Mouse (Mus musculus): ENCODE measurements around the gene Lpp. TPM values are rescaled to one million over a fixed set of nuclear protein-coding genes. Genes with fewer than 3 reads are reported as not detected.

Lpp gene
- total and polyA plus RNA-seq, 3 experiments: not detected

GRCm38 (mm10) chr16:24453536-24453935 is 60.2 kb downstream of the Lpp start:
- DNase-seq (ENCODE audit: low read depth, low spot score): no peak
- Histone ChIP-seq H3K36me3 (ENCODE audit: control insufficient read depth in 1 of 2, insufficient read depth in 2 of 2, low read length in 2 of 2) (no peaks in the 10 kb centered on the region), H3K27ac (ENCODE audit: control insufficient read depth, low read depth, low read length) (no peak overlapping the region), H3K9me3 (replicated peaks; ENCODE audit: insufficient read depth, low read length) (no peaks in the 10 kb centered on the region), H3K79me2 (ENCODE audit: control insufficient read depth, insufficient read depth, low read length, poor library complexity) (no peaks in the 10 kb centered on the region), H3K27me3 (ENCODE audit: control insufficient read depth in 1 of 2, insufficient read depth in 2 of 2, low read length in 2 of 2) (no peaks in the 10 kb centered on the region), H3K9ac (ENCODE audit: control insufficient read depth, low read depth, low read length, poor library complexity, severe bottlenecking) (no peak overlapping the region), H3K4me1 (ENCODE audit: control insufficient read depth in 1 of 2, insufficient read depth in 2 of 2, low read length in 2 of 2) (no peaks in the 10 kb centered on the region), H3K4me3 (ENCODE audit: control insufficient read depth in 1 of 2, insufficient read depth in 1 of 2, low read depth in 2 of 2, low read length in 2 of 2) (no peak overlapping the region)
- no peak for TF ChIP-seq MAZ (IDR thresholded peaks at IDR 0.05; ENCODE audit: low read depth, low read length)

GRCm38 (mm10) chr16:24454493-24454892 is 61.2 kb downstream of the Lpp start:
- Histone ChIP-seq H3K9ac (ENCODE audit: control insufficient read depth, low read depth, low read length, poor library complexity, severe bottlenecking) (no peak overlapping the region), H3K9me3 (replicated peaks; ENCODE audit: insufficient read depth, low read length) (no peaks in the 10 kb centered on the region), H3K4me3 (ENCODE audit: control insufficient read depth in 1 of 2, insufficient read depth in 1 of 2, low read depth in 2 of 2, low read length in 2 of 2) (no peak overlapping the region), H3K27ac (ENCODE audit: control insufficient read depth, low read depth, low read length) (no peak overlapping the region), H3K79me2 (ENCODE audit: control insufficient read depth, insufficient read depth, low read length, poor library complexity) (no peaks in the 10 kb centered on the region), H3K4me1 (ENCODE audit: control insufficient read depth in 1 of 2, insufficient read depth in 2 of 2, low read length in 2 of 2) (no peaks in the 10 kb centered on the region), H3K36me3 (ENCODE audit: control insufficient read depth in 1 of 2, insufficient read depth in 2 of 2, low read length in 2 of 2) (no peaks in the 10 kb centered on the region), H3K27me3 (ENCODE audit: control insufficient read depth in 1 of 2, insufficient read depth in 2 of 2, low read length in 2 of 2) (no peaks in the 10 kb centered on the region)
- TF ChIP-seq UBTF (IDR thresholded peaks at IDR 0.05; ENCODE audit: borderline replicate concordance, insufficient read depth, low read depth, low read length): no peak
- TF ChIP-seq CHD2 (IDR thresholded peaks at IDR 0.05; ENCODE audit: low read length): no peak
- TF ChIP-seq ZC3H11A (IDR thresholded peaks at IDR 0.05; ENCODE audit: low read depth, low read length): no peak
- TF ChIP-seq HCFC1 (IDR thresholded peaks at IDR 0.05; ENCODE audit: low read depth, low read length): no peak
- no peak for TF ChIP-seq NRF1 (IDR thresholded peaks at IDR 0.05; ENCODE audit: insufficient read depth, low read depth, low read length, poor library complexity, severe bottlenecking)
- no peak for TF ChIP-seq NELFE (IDR thresholded peaks at IDR 0.05; ENCODE audit: low read depth, low read length)
- no peak for TF ChIP-seq POLR2AphosphoS2 (IDR thresholded peaks at IDR 0.05; ENCODE audit: low read length)
- no peak for TF ChIP-seq USF2 (IDR thresholded peaks at IDR 0.05; ENCODE audit: borderline replicate concordance in 1 of 2, insufficient read depth in 1 of 2, low read depth in 1 of 2, low read length in 2 of 2)
- TF ChIP-seq MXI1 (IDR thresholded peaks at IDR 0.05; ENCODE audit: low read depth, low read length): no peak
- no peak for TF ChIP-seq GATA1 (IDR thresholded peaks at IDR 0.05; ENCODE audit: low read depth, low read length)
- TF ChIP-seq RAD21 (IDR thresholded peaks at IDR 0.05; ENCODE audit: low read depth, low read length): no peak
- TF ChIP-seq MEF2A (IDR thresholded peaks at IDR 0.05; ENCODE audit: extremely low read depth, insufficient replicate concordance, low read depth, low read length, poor library complexity, severe bottlenecking): no peak
- TF ChIP-seq CTCF (IDR thresholded peaks at IDR 0.05 in 2 of 3, conservative IDR thresholded peaks at IDR 0.05 in 1 of 3; ENCODE audit: control insufficient read depth in 1 of 3, insufficient read depth in 1 of 3, low read depth in 2 of 3, low read length in 3 of 3, poor library complexity in 1 of 3, severe bottlenecking in 1 of 3): no peak
- no peak for TF ChIP-seq ZNF384 (IDR thresholded peaks at IDR 0.05; ENCODE audit: low read depth, low read length)
- TF ChIP-seq CHD1 (IDR thresholded peaks at IDR 0.05; ENCODE audit: low read depth, low read length): no peak
- no peak for TF ChIP-seq MYC (IDR thresholded peaks at IDR 0.05; ENCODE audit: low read depth, low read length)
- TF ChIP-seq USF1 (IDR thresholded peaks at IDR 0.05; ENCODE audit: low read depth, low read length): no peak
- DNase-seq (ENCODE audit: low read depth, low spot score): no peak
